Mouse (Mus musculus) splenic B cell, adult 2 months (primary cell): ENCODE measurements around the gene Dcaf10.
A peak's percentile ranks its signal among the peaks of the same experiment; 100 is the strongest.

Experiments used
- DNase-seq: peaks from one replicate; pipeline ENCODE4 v3.0.0-alpha.2; 2011; ENCODE audit warnings: low read depth, low spot score
- H3K27me3 ChIP-seq: 2 replicates; pipeline ENCODE4 v1.6.1; 2012; ENCODE audit warnings: mild to moderate bottlenecking, low read length, moderate library complexity, mixed read lengths; ENCODE audit not compliant: control insufficient read depth, poor library complexity, insufficient read depth, severe bottlenecking
- H3K36me3 ChIP-seq: 2 replicates; pipeline ENCODE4 v1.6.1; 2012; ENCODE audit warnings: mild to moderate bottlenecking, low read length, moderate library complexity, mixed read lengths; ENCODE audit not compliant: control insufficient read depth, poor library complexity, insufficient read depth, severe bottlenecking

The Dcaf10 gene

DNA sequence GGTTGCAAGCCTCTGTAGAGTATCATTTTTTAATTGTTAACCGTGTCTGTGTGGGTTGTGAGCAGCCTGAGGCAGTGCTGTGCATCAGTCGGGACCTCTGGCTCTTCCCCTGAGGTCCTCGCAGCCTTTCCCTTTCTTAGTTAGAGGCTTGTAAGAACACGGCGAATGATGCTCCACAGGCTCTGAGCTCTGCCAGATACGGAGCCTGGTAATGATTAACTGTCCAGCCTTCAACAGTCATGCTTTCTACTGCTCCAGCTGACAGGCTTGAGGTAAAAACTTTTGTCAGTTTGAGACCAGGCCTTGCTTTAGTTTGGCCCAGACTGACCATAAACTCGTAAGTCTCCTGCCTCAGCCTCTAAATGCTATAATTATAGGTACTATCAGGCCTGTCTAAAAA lies 63.4 kb downstream of the Dcaf10 start:
- H3K27me3 ChIP-seq, result no peaks in the 10 kb centered on the region
- no peak for DNase-seq
- no peaks in the 10 kb centered on the region; the same call in 1 of the 2 replicates for H3K36me3 ChIP-seq

DNA sequence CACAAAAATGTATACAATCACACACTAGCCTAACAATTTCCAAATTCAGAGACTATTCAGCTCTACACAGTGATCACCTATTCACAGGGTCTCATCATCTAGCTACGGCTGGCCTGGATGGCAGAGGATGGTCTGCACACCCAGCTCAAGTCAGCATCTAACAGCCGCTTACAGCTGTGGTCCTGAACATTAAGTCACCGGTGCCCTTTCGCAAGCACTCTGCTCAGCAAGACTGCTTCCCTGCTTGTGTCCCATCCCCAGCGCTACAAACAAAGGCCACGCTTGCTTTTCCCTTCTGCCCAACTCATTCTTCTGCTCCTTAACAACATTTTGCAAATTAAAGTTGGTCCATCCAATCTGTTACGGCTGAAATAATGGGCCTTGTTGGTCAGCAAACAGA lies 64.5 kb downstream of the Dcaf10 start:
- Histone ChIP-seq H3K36me3 (no peaks in the 10 kb centered on the region; the same call in 1 of the 2 replicates), H3K27me3 (no peaks in the 10 kb centered on the region)
- DNase-seq, result no peak

DNA sequence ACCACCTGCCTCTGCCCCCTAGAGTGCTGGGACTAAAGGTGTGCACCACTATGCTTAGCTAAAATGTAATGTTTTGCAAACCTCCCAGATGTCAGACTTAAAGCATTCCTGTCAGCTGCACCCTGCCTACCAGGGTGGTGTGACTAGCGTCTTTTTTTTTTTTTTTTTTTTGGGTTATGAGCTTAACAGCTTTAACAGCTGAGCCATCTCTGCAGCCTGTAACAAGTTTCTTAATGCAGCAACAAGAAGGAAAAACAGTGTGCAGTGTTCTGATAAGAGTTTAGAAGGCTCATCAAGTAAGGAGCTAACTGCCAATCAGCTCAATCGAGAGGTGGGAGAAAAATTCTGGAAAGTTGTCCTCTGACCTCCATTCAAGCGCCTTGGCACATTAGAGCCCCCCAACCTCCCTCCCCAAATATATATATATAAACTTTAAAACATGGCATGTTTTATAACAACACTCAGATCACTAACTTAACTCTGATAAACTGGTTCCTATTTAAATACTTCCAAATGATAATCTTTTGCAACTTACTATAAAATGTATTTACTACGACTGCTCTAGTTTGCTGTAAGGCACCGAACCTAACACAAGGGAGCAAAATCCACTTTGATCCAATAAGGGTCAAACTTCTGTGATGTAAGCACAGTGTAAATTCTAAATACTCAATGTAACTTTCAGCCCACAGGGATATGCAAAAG lies 65.3 kb downstream of the Dcaf10 start:
- Histone ChIP-seq H3K27me3 (no peaks in the 10 kb centered on the region), H3K36me3 (no peaks in the 10 kb centered on the region; the same call in 1 of the 2 replicates)
- no peak for DNase-seq

DNA sequence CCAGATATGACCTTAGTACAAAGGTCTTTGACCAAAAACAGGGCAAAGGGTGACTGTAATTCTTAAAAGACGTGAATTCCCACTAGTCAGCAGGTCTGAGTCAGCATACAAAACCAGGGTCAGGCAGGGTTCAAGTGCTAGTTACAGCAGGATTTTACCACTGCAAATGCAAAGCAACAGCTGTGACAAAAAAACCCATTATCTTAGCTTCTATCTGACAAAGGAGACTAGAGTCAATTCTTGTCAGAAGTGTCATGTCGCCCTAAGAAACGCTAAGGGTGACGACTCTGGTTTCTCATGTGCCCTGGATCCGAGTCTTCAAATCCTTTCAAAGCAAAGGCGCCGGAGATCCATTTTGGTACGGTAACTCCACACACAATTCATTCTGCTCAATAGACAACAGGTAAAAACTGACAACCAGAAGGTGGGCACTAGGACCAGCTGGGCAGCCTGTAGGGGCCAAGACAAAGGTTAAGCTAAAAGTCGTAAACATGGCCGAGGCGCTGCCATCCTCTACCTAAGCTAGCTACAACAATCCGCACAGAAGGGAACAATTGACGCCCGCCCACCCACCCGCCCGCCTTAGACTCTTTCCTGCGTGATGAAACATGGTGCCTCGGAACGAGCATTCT lies 65.9 kb downstream of the Dcaf10 start:
- peak; percentile 41 for DNase-seq
- Histone ChIP-seq H3K36me3 (no peaks in the 10 kb centered on the region; the same call in 1 of the 2 replicates), H3K27me3 (no peaks in the 10 kb centered on the region)

DNA sequence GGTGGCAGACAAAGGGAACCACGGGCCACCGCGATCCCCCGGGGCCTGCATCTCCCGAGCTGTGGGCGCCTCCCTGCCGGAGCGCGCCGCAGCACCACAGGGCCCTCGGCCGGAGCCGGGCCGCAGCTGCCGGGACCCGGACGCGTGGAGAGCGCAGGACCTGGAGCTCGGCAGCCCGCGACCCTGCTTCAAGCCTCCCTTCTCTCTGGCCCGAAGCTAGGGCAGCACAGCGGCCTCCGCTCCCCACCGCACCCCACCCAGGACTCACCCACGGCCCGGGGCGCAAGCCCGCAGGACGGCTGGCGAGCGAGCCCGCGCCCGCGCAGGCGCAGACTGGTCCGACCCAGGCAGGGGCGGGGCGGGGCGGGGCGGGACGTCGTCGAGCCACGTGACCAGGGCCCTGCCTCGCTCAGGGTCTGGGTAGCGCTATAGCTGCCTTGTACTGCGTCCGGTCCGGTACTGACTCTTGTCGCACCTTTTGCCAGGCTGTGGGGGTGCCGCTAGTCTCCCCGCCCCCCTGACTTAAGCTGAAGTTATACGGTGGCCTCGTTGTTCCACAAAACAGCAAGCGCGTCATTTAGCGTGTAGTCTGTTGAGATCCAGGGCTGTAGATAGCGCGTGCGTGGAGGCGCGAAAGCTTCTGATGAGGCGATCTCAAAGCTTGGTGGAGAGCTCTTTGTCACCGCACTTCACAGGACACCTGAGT lies 66.7 kb downstream of the Dcaf10 start, which contains the start of gene Slc25a51:
TSS of gene Slc25a51 (minus strand) at position 340 of the 706 bp plus-strand sequence.
- Histone ChIP-seq H3K27me3 (no peaks in the 10 kb centered on the region), H3K36me3 (no peaks in the 10 kb centered on the region; the same call in 1 of the 2 replicates)
- peak; percentile 97 for DNase-seq

DNA sequence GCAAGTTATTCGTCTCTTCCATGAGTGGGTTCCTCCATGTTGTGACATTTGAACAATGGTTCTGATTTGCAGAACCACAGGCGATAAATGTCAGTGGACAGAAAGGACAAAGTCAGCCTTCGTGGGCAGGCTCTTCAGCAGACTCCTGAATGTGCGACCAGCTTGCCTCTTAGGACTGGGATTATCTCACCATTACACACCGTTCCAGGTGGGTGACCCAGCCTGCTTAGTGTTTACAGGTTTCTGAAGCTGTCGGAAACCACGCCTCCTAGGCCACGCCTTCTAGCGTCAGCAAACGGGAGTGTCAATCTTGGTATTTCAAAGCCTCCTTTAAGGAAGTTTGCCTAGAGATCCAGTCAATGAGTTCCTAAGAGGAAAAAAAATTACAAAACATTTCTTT lies 67.4 kb downstream of the Dcaf10 start:
- H3K36me3 ChIP-seq, result no peaks in the 10 kb centered on the region; the same call in 1 of the 2 replicates
- H3K27me3 ChIP-seq, result no peaks in the 10 kb centered on the region
- DNase-seq, result peak; percentile 94

DNA sequence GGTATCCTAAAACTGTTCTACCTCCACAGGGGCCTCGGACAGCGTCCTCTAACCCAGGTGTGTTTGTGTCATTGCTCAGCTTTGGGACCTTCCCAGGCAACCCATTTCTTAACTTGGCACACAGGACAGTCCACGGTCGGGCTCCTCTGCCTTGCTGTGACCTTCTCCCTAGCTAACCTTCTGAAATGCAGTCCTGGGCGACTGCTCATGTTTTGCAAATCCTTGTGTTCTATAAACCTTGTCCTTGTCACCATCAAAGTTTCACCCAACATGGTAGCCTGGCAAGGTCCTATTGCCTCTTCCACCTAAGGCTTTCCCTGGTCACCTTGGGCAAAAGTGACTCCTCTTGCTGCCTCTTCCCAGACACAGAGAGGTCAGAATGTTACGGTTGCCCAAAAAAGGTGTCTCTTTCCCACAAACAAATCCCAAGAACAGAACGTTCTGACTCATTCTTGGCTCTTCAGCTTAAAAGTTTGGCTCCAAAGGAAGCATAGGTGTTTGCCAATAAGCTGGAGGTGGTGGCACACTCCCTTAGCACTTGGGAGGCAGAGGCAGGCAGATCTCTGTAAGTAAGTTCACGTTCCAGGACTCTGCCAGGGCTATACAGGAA lies 69.4 kb downstream of the Dcaf10 start:
- Histone ChIP-seq H3K36me3 (no peaks in the 10 kb centered on the region; the same call in 1 of the 2 replicates), H3K27me3 (no peaks in the 10 kb centered on the region)
- no peak for DNase-seq

DNA sequence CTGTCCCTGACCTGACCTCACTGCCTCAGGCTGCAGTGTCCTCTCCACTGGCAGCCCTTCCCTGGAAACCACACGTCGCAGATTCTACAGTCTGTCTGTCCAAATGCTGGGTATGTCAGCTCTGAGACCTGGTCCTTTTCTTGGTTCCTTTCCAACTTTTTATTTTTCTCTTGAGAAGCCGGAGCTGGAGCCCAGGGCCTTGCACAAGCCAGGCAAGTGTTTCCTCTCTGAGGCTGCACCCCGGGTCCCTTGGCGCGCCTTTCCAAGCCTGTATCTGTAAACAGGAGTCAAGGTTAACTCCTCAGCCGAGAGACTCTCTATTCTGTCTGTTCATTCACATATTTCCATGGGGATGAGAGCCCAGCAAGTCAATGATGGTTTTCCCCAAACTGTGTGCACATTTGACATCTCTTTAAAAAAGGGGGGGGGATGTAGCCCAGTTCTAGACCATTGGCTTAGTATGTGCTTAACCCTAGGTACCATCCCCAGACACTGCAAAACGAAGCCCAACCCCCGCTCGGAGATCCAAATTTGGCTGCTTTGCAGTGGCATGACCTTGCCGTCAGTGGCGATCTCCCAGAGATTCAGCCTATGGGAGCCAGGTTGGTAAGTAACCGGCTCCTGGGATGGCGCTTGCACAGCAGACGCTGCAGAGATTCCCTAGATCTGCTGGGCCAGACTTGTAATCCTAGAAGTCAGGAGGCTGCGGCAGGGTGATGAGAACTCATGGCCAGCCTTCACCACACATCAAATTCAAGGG lies 70.7 kb downstream of the Dcaf10 start:
- DNase-seq, result no peak
- no peaks in the 10 kb centered on the region for H3K27me3 ChIP-seq

DNA sequence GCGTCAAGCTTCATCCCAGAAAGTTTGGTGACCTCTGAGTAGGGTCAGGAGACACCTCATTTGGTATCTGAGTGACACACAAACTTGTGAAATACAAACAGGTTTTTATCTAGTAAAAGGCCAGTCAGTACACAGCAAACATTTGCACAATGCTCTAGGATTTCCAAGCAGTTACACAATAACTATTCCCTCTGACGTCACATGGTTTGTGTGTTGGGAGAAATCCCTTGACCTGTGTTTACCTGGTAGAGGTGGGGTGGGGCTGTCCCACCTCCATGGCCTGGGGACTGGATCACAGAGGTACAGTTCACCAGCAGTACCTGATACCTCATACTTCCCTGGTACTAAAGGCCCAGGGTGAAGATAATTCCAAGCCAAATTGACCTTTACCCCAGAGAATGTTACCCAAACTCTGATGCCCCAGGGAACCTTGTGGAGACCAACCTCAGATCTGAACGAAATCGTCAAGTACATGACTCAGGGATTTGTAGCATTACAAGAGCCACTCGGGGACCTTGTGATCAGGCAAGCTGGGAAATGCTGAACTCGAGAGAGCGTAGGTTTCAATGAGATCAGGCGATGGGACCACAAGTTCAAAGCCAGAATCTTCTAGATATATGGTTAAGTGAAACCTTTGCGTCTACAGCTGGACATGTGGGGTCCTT lies 71.9 kb downstream of the Dcaf10 start:
- Histone ChIP-seq H3K36me3 (no peaks in the 10 kb centered on the region; the same call in 1 of the 2 replicates), H3K27me3 (no peaks in the 10 kb centered on the region)
- no peak for DNase-seq

More for the DNA sequence above, 70.7 kb downstream of the Dcaf10 start:
- H3K36me3 ChIP-seq, result no peaks in the 10 kb centered on the region; the same call in 1 of the 2 replicates

DNA sequence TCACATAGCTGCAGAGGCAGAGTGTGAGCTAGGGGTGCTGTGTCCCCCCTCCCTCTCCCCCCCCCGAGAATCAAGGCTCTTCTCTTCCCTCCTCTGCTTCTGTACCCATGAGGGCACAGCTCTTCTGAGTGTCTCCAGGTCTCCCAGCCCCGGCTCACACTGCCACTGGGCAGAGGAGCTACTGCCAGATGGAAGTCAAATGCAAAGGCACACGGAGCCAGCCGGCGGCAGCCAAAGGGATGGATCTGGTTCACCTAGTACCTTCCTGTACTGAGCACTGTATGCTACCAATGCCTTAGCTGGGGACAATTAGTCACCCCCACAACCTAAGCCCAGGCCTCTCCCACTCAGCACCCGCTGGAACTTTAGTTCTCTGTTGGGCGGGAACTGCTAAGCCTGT lies 74.4 kb downstream of the Dcaf10 start:
- Histone ChIP-seq H3K27me3 (no peaks in the 10 kb centered on the region), H3K36me3 (no peaks in the 10 kb centered on the region)
- no peak for DNase-seq

DNA sequence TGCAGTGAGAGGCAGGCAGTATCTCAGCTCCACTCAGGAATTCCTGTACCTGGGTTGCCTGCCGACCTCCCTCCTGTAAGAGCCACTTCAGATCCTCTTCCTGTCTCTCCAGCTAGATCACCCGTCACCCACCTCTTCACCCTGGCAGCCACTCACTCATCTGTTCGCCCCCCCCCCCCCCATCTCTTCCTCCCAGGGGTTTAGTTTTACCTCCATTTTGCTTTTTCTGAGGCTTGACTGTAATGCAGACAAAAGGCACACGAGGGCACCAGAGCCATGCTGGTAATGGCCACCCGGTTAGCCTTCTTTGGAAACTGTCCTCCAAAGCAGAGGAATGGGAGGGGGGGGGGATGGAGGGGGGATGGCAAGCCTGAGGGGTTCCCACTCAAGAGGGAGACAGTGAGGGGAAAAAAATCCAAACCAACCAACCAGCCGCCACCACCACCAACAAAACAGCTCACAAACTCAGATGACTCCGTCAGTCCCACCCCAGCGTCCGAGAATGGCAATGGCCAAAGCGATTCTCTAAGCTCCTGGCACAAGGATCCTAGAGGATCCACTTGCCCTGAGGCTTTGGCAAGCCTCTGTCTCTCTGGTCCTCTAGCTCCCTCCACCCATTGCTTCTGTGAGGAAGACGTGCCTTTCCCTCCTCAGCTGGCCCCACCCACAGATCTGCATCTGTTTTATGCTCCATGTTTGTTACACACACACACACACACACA lies 76.5 kb downstream of the Dcaf10 start:
- Histone ChIP-seq H3K27me3 (no peaks in the 10 kb centered on the region), H3K36me3 (no peaks in the 10 kb centered on the region)
- DNase-seq, result peak; percentile 81

DNA sequence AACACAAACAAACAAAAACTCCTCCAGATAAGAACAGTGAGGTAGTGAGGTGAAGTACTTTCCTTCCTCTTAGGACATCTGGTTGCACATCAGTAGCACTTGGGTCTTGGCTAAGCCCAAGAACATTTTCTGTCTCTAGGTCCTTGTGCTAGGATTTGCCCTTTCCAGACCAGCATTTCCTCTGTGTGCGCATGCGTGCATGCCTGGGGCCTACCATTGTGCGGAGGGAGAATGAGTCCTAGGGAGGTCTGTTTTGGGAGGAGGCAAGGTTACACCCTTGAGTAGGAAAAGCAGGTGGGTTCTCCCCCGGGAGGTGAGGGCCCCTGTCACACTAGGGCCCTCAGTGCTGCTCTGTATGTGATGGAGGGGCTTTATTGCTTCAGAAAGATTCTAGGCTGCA lies 77.2 kb downstream of the Dcaf10 start:
- H3K27me3 ChIP-seq, result no peaks in the 10 kb centered on the region
- H3K36me3 ChIP-seq, result no peaks in the 10 kb centered on the region
- no peak for DNase-seq

DNA sequence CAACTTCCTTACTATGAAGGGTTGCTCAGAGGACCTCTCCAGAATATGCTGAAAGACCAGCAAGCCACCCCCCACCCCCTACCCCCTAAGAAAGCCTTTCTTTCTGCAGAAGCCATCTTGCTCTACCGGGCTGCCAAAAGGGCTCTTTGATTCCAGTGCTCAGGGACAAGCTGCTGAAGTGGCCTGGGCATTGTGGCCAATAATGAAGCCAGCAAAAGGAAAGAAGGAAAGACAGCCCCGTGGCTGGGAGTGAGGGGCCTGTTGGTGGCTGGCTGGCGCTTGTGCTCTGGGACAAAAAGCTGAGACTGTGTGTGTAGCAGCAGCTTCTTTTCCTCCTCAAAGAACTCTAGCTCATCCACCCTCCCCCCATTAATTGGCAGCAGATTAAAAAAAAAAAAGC lies 78.8 kb downstream of the Dcaf10 start:
- no peak for DNase-seq
- H3K27me3 ChIP-seq, result no peaks in the 10 kb centered on the region
- H3K36me3 ChIP-seq, result no peaks in the 10 kb centered on the region
